Mouse (Mus musculus) thymus, adult 2 months (tissue): ENCODE measurements at regions not wholly inside any gene's neighbourhood (a gene's known extent, or its start where the extent isn't known, plus 50 kb on each side); places are given as distances from the start of the nearest gene placed in this dataset.

Experiments used
- CTCF ChIP-seq: fragments of 200-500 bp; IDR thresholded peaks from 2 replicates; pipeline ENCODE4 v1.5.1; 2012; ENCODE audit warnings: mild to moderate bottlenecking, control low read depth, low read length, moderate library complexity, borderline replicate concordance; ENCODE audit not compliant: control insufficient read depth, poor library complexity, insufficient read depth; ENCODE audit errors: extremely low read depth
- POLR2A ChIP-seq: fragments of 200-500 bp; IDR thresholded peaks from 2 replicates; pipeline ENCODE4 v1.6.1; 2012; ENCODE audit warnings: mild to moderate bottlenecking, low read length, control low read depth, moderate library complexity; ENCODE audit not compliant: control insufficient read depth, poor library complexity, insufficient read depth; ENCODE audit errors: extremely low read depth

GRCm38 (mm10) chr7:89042977-89043376, 361.0 kb downstream of the Tmem135 start:
- TF ChIP-seq POLR2A (no peak), CTCF (no peak)
